Mouse (Mus musculus) urinary bladder, postnatal 10 days (tissue): ENCODE results near the gene Irf3.

ENCODE experiments used
- DNase-seq: peaks from one replicate; pipeline ENCODE4 v3.0.0; 2022; ENCODE audit warnings: low spot score

Gene Irf3

GRCm38 (mm10) chr7:45033722-45034359 is 36.4 kb downstream of the Irf3 start:
- DNase-seq = no peak

- no peak for DNase-seq
These were observed 38.2 kb downstream of the Irf3 start for GRCm38 (mm10) chr7:45035631-45036030.

GRCm38 (mm10) chr7:45036702-45037101 is 39.3 kb downstream of the Irf3 start:
- DNase-seq = no peak

GRCm38 (mm10) chr7:45037720-45038361 is 40.4 kb downstream of the Irf3 start:
- no peak for DNase-seq

GRCm38 (mm10) chr7:45038411-45038810 is 41.0 kb downstream of the Irf3 start:
- no peak for DNase-seq

GRCm38 (mm10) chr7:45040851-45041250 is 43.4 kb downstream of the Irf3 start:
- DNase-seq = no peak

- no peak for DNase-seq
These were observed 45.9 kb downstream of the Irf3 start for GRCm38 (mm10) chr7:45043307-45043706.

- no peak for DNase-seq
These were observed 48.3 kb downstream of the Irf3 start for GRCm38 (mm10) chr7:45045741-45046140.

GRCm38 (mm10) chr7:45046853-45047350 is 49.5 kb downstream of the Irf3 start:
- no peak for DNase-seq

- DNase-seq = no peak
These were observed 50.0 kb downstream of the Irf3 start for GRCm38 (mm10) chr7:45047491-45047890.

GRCm38 (mm10) chr7:45048001-45048890 is 50.8 kb downstream of the Irf3 start:
- no peak for DNase-seq

- no peak for DNase-seq
These were observed 51.6 kb downstream of the Irf3 start for GRCm38 (mm10) chr7:45048923-45049657.

GRCm38 (mm10) chr7:45050945-45051600 is 53.6 kb downstream of the Irf3 start:
- DNase-seq = no peak

GRCm38 (mm10) chr7:45051601-45051974 is 54.1 kb downstream of the Irf3 start:
- no peak for DNase-seq
